Mouse (Mus musculus) midbrain, embryonic 16.5 days (tissue): ENCODE results near the gene Gm10337. TPM values are rescaled to one million over a fixed set of nuclear protein-coding genes. Genes with fewer than 3 reads are reported as not detected.

Experiments
- ATAC-seq: fragments of 200-750 bp; cut with Nextera tagmentation; 2 replicates; pipeline ENCODE4 v1.8.0; 2017; ENCODE audit warnings: moderate TSS enrichment
- H3K27ac ChIP-seq: fragments of 300-500 bp; sonication (generic); 2 replicates; pipeline ENCODE4 v1.5.1; 2014; ENCODE audit warnings: mild to moderate bottlenecking, low read length, mixed read lengths
- H3K27me3 ChIP-seq: fragments of 300-500 bp; sonication (generic); 2 replicates; pipeline ENCODE4 v1.6.1; 2014; ENCODE audit warnings: low read depth, low read length, mixed read lengths; ENCODE audit not compliant: control insufficient read depth, insufficient read depth
- H3K36me3 ChIP-seq: fragments of 300-500 bp; sonication (generic); 2 replicates; pipeline ENCODE4 v1.6.1; 2014; ENCODE audit warnings: mild to moderate bottlenecking, low read length, moderate library complexity, mixed read lengths; ENCODE audit not compliant: control insufficient read depth, insufficient read depth
- H3K4me1 ChIP-seq: fragments of 300-500 bp; sonication (generic); 2 replicates; pipeline ENCODE4 v1.6.1; 2014; ENCODE audit warnings: mild to moderate bottlenecking, low read length, mixed read lengths; ENCODE audit not compliant: control insufficient read depth, insufficient read depth
- H3K4me2 ChIP-seq: fragments of 300-500 bp; sonication (generic); 2 replicates; pipeline ENCODE4 v1.6.1; 2014; ENCODE audit warnings: mild to moderate bottlenecking, low read length, mixed read lengths
- H3K4me3 ChIP-seq: fragments of 300-500 bp; sonication (generic); 2 replicates; pipeline ENCODE4 v1.5.1; 2014; ENCODE audit warnings: low read depth, mild to moderate bottlenecking, low read length, moderate library complexity, mixed read lengths
- H3K9ac ChIP-seq: fragments of 300-500 bp; sonication (generic); 2 replicates; pipeline ENCODE4 v1.6.1; 2014; ENCODE audit warnings: low read depth, low read length, mixed read lengths
- H3K9me3 ChIP-seq: fragments of 300-500 bp; sonication (generic); replicated peaks from 2 replicates; pipeline ENCODE4 v1.6.1; 2014; ENCODE audit warnings: mild to moderate bottlenecking, low read length, mixed read lengths; ENCODE audit not compliant: control insufficient read depth, poor library complexity, severe bottlenecking
- WGBS: fragments of 180-500 bp; shearing (Covaris S2); extraction: QIAGEN DNeasy Blood & Tissue Kit; methylation state at CpG from one replicate; pipeline ENCODE4 v1.1.7; 2014; 5-methylcytosine and 5-hydroxymethylcytosine counted together
- polyA plus RNA-seq: library from polyadenylated mRNA; unstranded; fragments of >200 nt; fragmentation: Nextera tagmentation; extraction: Ambion mirVana; gene quantifications from 2 replicates; pipeline ENCODE4 v1.2.1, GENCODE M21; 2015

Gene Gm10337
- polyA plus RNA-seq, 1 experiment from 2014 or later = not detected

GRCm38 (mm10) chr15:102511285-102511833 lies 7.8 kb downstream of the Gm10337 start:
- Histone ChIP-seq H3K9me3 (no peaks in the 10 kb centered on the region), H3K36me3 (peaks cover 6% of the 10 kb centered on the region; the same call in 1 of the 2 replicates), H3K4me1 (peaks cover 61% of the 10 kb centered on the region), H3K27ac (peak overlapping the region; percentile 94), H3K4me3 (peak overlapping the region; percentile 70), H3K27me3 (no peaks in the 10 kb centered on the region), H3K9ac (peak overlapping the region; percentile 87), H3K4me2 (peak overlapping the region; percentile 81)
- WGBS = 6% methylated on average over 6 of the region's 6 CpGs
- 0 out of 2 replicates have a peak, but pooled peaks have one; percentile 22 for ATAC-seq

- peak overlapping the region; percentile 87; the same call in 1 of the 2 replicates for H3K9ac ChIP-seq
- no peaks in the 10 kb centered on the region for H3K27me3 ChIP-seq
- H3K36me3 ChIP-seq = peaks cover 6% of the 10 kb centered on the region; the same call in 1 of the 2 replicates
- peaks cover 61% of the 10 kb centered on the region for H3K4me1 ChIP-seq
- H3K4me2 ChIP-seq = peak overlapping the region; percentile 81
- no peaks in the 10 kb centered on the region for H3K9me3 ChIP-seq
- WGBS = 26% methylated on average over 5 of the region's 5 CpGs
- peak overlapping the region; percentile 94 for H3K27ac ChIP-seq
- ATAC-seq = no peak
- no peak overlapping the region for H3K4me3 ChIP-seq
Observed at GRCm38 (mm10) chr15:102512010-102512409, 8.5 kb downstream of the Gm10337 start.

DNA sequence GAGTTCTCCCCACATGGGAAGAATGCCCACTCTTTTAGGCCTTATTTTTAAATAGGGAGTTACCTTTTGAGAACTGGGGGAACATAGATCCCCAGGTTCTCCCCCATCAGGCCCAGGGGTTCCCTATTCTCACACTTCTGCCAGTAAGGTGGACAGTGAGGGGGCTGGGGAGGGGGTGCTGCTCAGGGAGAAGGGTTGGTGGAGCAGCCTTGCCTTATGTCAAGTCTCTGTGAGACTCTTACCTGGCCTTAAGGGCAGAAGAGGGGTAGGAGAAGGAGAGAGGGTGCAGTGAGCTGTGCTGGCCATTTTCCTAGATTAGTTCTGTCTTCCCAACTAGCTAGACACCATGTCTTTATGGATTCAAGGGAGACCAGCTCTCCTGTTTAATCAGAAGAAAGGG lies 8.9 kb downstream of the Gm10337 start:
- no peak for ATAC-seq
- H3K27me3 ChIP-seq = no peaks in the 10 kb centered on the region
- peaks cover 5% of the 10 kb centered on the region; the same call in 1 of the 2 replicates for H3K36me3 ChIP-seq
- H3K27ac ChIP-seq = 0 out of 2 replicates have a peak overlapping the region, but pooled peaks have one; percentile 94
- peak overlapping the region; percentile 87; the same call in 1 of the 2 replicates for H3K9ac ChIP-seq
- peaks cover 61% of the 10 kb centered on the region for H3K4me1 ChIP-seq
- H3K4me3 ChIP-seq = no peak overlapping the region
- H3K4me2 ChIP-seq = peak overlapping the region; percentile 10; the same call in 1 of the 2 replicates
- H3K9me3 ChIP-seq = no peaks in the 10 kb centered on the region

DNA sequence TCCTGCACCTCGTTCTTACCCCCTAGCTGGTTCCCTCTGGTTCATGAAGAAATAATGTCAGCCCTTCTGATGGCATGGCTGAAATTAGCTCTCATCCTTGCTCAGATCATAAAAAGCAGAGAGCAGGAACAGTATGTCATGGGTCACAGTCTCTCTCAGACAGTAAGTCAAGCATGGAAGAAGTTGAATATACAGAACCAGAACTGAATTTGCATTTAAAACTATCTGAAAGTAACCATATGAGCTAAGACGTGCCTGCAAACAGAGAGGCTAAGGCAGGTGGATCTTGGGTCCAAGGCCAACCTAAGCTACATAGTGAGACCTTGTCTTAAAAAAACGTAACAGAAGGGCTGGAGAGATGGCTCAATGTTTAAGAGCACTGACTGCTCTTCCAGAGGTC lies 9.5 kb downstream of the Gm10337 start:
- no peaks in the 10 kb centered on the region for H3K9me3 ChIP-seq
- ATAC-seq = no peak
- H3K4me1 ChIP-seq = peaks cover 61% of the 10 kb centered on the region
- H3K4me2 ChIP-seq = no peak overlapping the region
- no peak overlapping the region for H3K4me3 ChIP-seq
- peaks cover 3% of the 10 kb centered on the region; the same call in 1 of the 2 replicates for H3K36me3 ChIP-seq
- no peak overlapping the region for H3K9ac ChIP-seq
- H3K27me3 ChIP-seq = no peaks in the 10 kb centered on the region
- H3K27ac ChIP-seq = no peak overlapping the region
- 83% methylated on average over 3 of the region's 3 CpGs for WGBS

GRCm38 (mm10) chr15:102515261-102515660 lies 11.7 kb downstream of the Gm10337 start:
- Histone ChIP-seq H3K4me3 (peak overlapping the region; percentile 69), H3K4me1 (peaks cover 56% of the 10 kb centered on the region), H3K9ac (no peak overlapping the region), H3K4me2 (peak overlapping the region; percentile 91), H3K27ac (no peak overlapping the region), H3K9me3 (no peaks in the 10 kb centered on the region), H3K27me3 (no peaks in the 10 kb centered on the region), H3K36me3 (no peaks in the 10 kb centered on the region)
- ATAC-seq = no peak
- 87% methylated on average over 2 of the region's 2 CpGs for WGBS

DNA sequence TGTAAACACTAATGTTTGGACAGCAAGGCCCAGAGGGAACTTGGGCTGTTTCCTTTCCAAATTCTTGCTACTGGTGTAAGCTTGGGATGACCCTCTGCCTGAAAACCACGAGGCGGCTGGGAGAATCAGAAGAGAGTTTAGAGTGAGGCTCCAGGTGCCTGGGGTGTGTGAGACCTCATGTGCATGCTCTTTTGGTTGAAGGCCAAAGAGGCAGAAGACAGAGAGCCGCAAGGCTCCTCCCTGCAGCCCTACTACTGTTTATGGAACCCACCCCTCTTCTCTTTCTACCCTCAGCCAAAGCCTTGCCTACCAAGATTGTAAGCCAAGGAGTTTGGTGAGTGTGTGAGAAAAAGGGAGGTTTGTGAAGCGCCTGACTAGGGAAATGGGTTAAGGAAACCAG lies 12.3 kb downstream of the Gm10337 start:
- Histone ChIP-seq H3K36me3 (no peaks in the 10 kb centered on the region), H3K9ac (peak overlapping the region; percentile 90), H3K9me3 (no peaks in the 10 kb centered on the region), H3K27me3 (no peaks in the 10 kb centered on the region), H3K27ac (peak overlapping the region; percentile 96), H3K4me2 (peak overlapping the region; percentile 91), H3K4me1 (peaks cover 55% of the 10 kb centered on the region), H3K4me3 (peak overlapping the region; percentile 69)
- ATAC-seq = no peak
- 48% methylated on average over 4 of the region's 4 CpGs for WGBS

DNA sequence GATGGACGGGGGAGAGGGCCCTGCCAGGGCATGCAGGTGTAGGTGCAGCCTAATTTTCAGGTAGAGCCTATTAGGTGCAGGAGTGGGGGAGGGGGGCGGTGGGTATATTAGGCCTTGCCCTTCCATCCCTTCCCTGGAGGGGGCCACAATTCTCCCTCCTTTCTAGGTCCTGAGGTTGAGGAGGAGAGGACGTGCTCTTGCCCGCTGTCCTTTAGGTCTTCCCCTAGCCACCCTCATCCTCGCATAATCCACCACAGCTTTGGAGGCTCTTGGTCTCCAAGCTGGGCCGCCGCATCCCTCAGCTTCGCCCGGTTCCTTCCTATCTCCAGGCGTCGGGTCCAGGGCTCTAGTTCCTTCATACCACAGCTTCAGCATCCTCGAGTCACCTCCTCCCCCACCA lies 12.8 kb downstream of the Gm10337 start:
- ATAC-seq = no peak
- Histone ChIP-seq H3K4me3 (peak overlapping the region; percentile 69), H3K27me3 (no peaks in the 10 kb centered on the region), H3K27ac (peak overlapping the region; percentile 96), H3K9me3 (no peaks in the 10 kb centered on the region), H3K4me1 (peaks cover 50% of the 10 kb centered on the region), H3K9ac (peak overlapping the region; percentile 90), H3K4me2 (peak overlapping the region; percentile 91), H3K36me3 (peaks cover 1% of the 10 kb centered on the region)
- 0% methylated on average over 12 of the region's 12 CpGs for WGBS

DNA sequence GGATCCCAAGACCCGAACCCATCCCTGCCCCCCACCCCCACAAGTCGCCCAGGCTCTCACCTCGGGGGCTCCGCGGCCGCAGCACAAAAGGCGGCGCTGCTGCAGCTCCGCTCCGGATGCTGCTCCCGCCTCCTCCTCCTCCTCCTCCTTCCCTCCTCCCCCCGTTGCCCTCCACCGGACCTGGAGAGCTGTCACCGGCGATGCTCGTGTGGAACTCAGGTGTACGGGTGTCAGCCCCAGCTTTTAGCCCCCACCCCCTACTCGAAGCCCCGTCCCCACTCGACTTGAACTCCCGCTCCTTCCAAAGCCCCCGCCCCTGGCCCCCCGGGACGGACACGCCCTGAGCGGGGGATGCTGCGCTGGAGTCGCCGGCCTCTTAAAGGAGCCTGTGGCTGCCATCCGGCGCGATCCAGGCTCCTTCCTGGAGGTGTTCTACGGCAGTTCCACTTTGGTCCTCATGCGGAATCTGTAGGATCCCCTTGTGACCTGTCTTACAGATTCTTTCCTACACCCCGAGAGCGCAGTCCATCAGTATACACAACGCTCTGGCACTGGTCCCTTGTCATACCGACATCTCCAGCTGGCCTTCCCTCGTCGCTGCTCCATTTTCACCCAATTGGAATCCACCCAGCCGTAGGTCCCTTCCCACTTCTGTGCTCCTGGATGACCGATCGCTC lies 13.3 kb downstream of the Gm10337 start, which contains the start of gene Map3k12:
Map3k12 (minus strand) TSS at position 337 of the 677 bp plus-strand sequence.
- under 1% methylated on average over 39 of the region's 43 CpGs for WGBS
- peak; percentile 16; the same call in 1 of the 2 replicates for ATAC-seq
- H3K4me3 ChIP-seq = peak within 1 kb of the TSS; percentile 69
- no peaks in the 10 kb centered on the region for H3K27me3 ChIP-seq
- peak within 1 kb of the TSS; percentile 100 for H3K27ac ChIP-seq
- peak within 1 kb of the TSS; percentile 91 for H3K4me2 ChIP-seq
- peaks cover 4% of the 10 kb centered on the region for H3K36me3 ChIP-seq
- peaks cover 44% of the 10 kb centered on the region for H3K4me1 ChIP-seq
- no peaks in the 10 kb centered on the region for H3K9me3 ChIP-seq
- H3K9ac ChIP-seq = peak within 1 kb of the TSS; percentile 90

DNA sequence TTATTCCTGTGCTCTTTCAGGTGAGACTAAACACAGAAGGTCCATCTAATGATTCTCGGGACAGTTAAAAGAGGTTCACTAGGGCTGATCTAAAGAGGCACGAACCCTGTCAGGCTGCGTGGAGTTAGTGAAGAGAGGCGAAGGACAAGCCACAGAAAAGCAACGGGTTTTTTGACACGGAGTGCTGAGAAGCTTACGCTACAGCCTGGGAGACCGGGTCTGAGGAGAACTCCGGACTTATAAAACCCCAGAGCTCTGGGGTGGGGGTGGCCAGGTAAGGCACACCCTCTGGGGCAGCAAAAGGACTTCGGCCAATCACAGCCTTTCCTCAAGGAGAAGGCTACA lies 14.1 kb downstream of the Gm10337 start:
- peak overlapping the region; percentile 91 for H3K4me2 ChIP-seq
- peak overlapping the region; percentile 90 for H3K9ac ChIP-seq
- no peaks in the 10 kb centered on the region for H3K27me3 ChIP-seq
- H3K9me3 ChIP-seq = no peaks in the 10 kb centered on the region
- H3K4me3 ChIP-seq = peak overlapping the region; percentile 69
- peaks cover 9% of the 10 kb centered on the region for H3K36me3 ChIP-seq
- peak overlapping the region; percentile 96 for H3K27ac ChIP-seq
- no peak for ATAC-seq
- H3K4me1 ChIP-seq = peaks cover 37% of the 10 kb centered on the region
- 0% methylated on average over 10 of the region's 10 CpGs for WGBS
